Mouse (Mus musculus) spleen, adult 2 months (tissue): ENCODE data around the gene C1qtnf5. TPM values are rescaled to one million over a fixed set of nuclear protein-coding genes. Genes with fewer than 3 reads are reported as not detected.

Experiments
- DNase-seq, 2 experiments: peaks; one replicate each; pipeline versions ENCODE4 v3.0.0 to v3.0.0-alpha.2; 2012 to 2021; ENCODE audit warnings: low spot score in 2 of 2, low read depth in 1 of 2
- H3K27ac ChIP-seq: fragments of 200-500 bp; 2 replicates; pipeline ENCODE4 v1.5.1; 2012; ENCODE audit warnings: low read length, inconsistent platforms; ENCODE audit not compliant: insufficient read depth
- H3K27me3 ChIP-seq: fragments of 200-500 bp; 2 replicates; pipeline ENCODE4 v1.6.1; 2012; ENCODE audit warnings: mild to moderate bottlenecking, moderate library complexity, low read length, inconsistent platforms; ENCODE audit not compliant: control insufficient read depth, insufficient read depth
- H3K36me3 ChIP-seq: fragments of 200-500 bp; 2 replicates; pipeline ENCODE4 v1.6.1; 2012; ENCODE audit warnings: mild to moderate bottlenecking, low read length, inconsistent platforms; ENCODE audit not compliant: control insufficient read depth, insufficient read depth
- H3K4me1 ChIP-seq: fragments of 200-500 bp; 2 replicates; pipeline ENCODE4 v1.6.1; 2011; ENCODE audit warnings: inconsistent platforms; ENCODE audit not compliant: control insufficient read depth, insufficient read depth, insufficient read length
- H3K4me3 ChIP-seq: fragments of 200-500 bp; 2 replicates; pipeline ENCODE4 v1.5.1; 2011; ENCODE audit warnings: mild to moderate bottlenecking, inconsistent platforms; ENCODE audit not compliant: insufficient read depth, insufficient read length; ENCODE audit errors: extremely low read depth
- CTCF ChIP-seq: fragments of 200-500 bp; IDR thresholded peaks from 2 replicates; pipeline ENCODE4 v1.5.1; 2011; ENCODE audit warnings: mild to moderate bottlenecking, inconsistent platforms; ENCODE audit not compliant: insufficient read depth, insufficient read length, insufficient replicate concordance; ENCODE audit errors: extremely low read depth
- POLR2A ChIP-seq: fragments of 200-500 bp; IDR thresholded peaks from 2 replicates; pipeline ENCODE4 v1.6.1; 2011; ENCODE audit warnings: low read depth, low read length, inconsistent platforms
- WGBS: fragments of 180-500 bp; shearing (Covaris S2); methylation state at CpG from one replicate; pipeline ENCODE4 v1.1.7; 2018; 5-methylcytosine and 5-hydroxymethylcytosine counted together
- polyA plus RNA-seq: library from polyadenylated mRNA; depleted of rRNA; stranded (reverse); fragments of >200 nt; gene quantifications from 2 replicates; pipeline ENCODE4 v1.2.3, GENCODE M21; 2012

C1qtnf5 gene
- polyA plus RNA-seq, 1 experiment: 8.2 TPM

GRCm38 (mm10) chr9:44079997-44080780 is 26.9 kb upstream of the C1qtnf5 start:
- Histone ChIP-seq H3K27me3 (peaks cover 7% of the 10 kb centered on the region), H3K4me1 (peaks cover 7% of the 10 kb centered on the region; the same call in 1 of the 2 replicates), H3K36me3 (no peaks in the 10 kb centered on the region), H3K27ac (no peak overlapping the region), H3K4me3 (no peak overlapping the region)
- 49% methylated on average over 10 of the region's 10 CpGs for WGBS
- no peak for DNase-seq
- no peak for TF ChIP-seq POLR2A
- no peak for TF ChIP-seq CTCF

- H3K4me1 ChIP-seq: peaks cover 9% of the 10 kb centered on the region; the same call in 1 of the 2 replicates
- H3K27me3 ChIP-seq: peaks cover 9% of the 10 kb centered on the region
- H3K36me3 ChIP-seq: no peaks in the 10 kb centered on the region
- no peak overlapping the region for H3K4me3 ChIP-seq
- no peak for DNase-seq
- WGBS: 92% methylated on average over 5 of the region's 5 CpGs
- H3K27ac ChIP-seq: no peak overlapping the region
- TF ChIP-seq CTCF: no peak
- TF ChIP-seq POLR2A: no peak
These were observed 26.1 kb upstream of the C1qtnf5 start for GRCm38 (mm10) chr9:44080953-44081352.

DNA sequence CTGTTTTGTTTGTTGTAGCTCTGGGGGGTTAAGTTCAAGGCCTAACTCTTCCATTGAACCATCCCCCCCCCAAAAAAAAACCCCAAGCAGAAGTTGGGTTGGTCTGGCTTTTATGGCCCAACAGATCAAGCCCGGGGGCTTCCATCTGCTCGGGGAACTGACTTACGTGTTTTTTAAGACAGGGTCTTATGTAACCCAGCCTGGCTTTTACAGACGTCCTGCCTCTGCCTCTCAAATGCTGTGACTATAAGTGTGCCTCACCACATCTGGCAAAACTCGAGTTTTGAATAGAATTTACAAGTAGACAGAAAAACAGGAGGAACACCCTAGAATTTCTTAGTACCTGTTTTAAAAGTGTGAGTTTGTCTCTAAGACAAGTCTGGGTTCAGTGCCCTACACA is 25.5 kb upstream of the C1qtnf5 start:
- TF ChIP-seq CTCF: no peak
- TF ChIP-seq POLR2A: no peak
- Histone ChIP-seq H3K4me3 (no peak overlapping the region), H3K4me1 (peaks cover 9% of the 10 kb centered on the region; the same call in 1 of the 2 replicates), H3K27me3 (peaks cover 9% of the 10 kb centered on the region), H3K36me3 (no peaks in the 10 kb centered on the region), H3K27ac (no peak overlapping the region)
- 75% methylated on average over 5 of the region's 5 CpGs for WGBS
- no peak for DNase-seq

- DNase-seq: no peak
- peaks cover 9% of the 10 kb centered on the region for H3K27me3 ChIP-seq
- no peak overlapping the region for H3K4me3 ChIP-seq
- H3K36me3 ChIP-seq: no peaks in the 10 kb centered on the region
- peaks cover 9% of the 10 kb centered on the region; the same call in 1 of the 2 replicates for H3K4me1 ChIP-seq
- no peak overlapping the region for H3K27ac ChIP-seq
- WGBS: 97% methylated on average over 5 of the region's 5 CpGs
- TF ChIP-seq CTCF: no peak
- no peak for TF ChIP-seq POLR2A
These were observed 24.8 kb upstream of the C1qtnf5 start for GRCm38 (mm10) chr9:44082266-44082665.

- Histone ChIP-seq H3K4me3 (no peak overlapping the region), H3K4me1 (peaks cover 12% of the 10 kb centered on the region; the same call in 1 of the 2 replicates), H3K27me3 (peaks cover 9% of the 10 kb centered on the region), H3K27ac (no peak overlapping the region), H3K36me3 (no peaks in the 10 kb centered on the region)
- TF ChIP-seq POLR2A (no peak), CTCF (no peak)
- no peak for DNase-seq
- WGBS: 18% methylated on average over 23 of the region's 23 CpGs
These were observed 23.5 kb upstream of the C1qtnf5 start for GRCm38 (mm10) chr9:44083392-44084121.

- no peak overlapping the region for H3K27ac ChIP-seq
- peaks cover 9% of the 10 kb centered on the region for H3K27me3 ChIP-seq
- peaks cover 16% of the 10 kb centered on the region; the same call in 1 of the 2 replicates for H3K4me1 ChIP-seq
- 5% methylated on average over 14 of the region's 14 CpGs for WGBS
- no peak for DNase-seq
- no peak for TF ChIP-seq CTCF
- no peak for TF ChIP-seq POLR2A
- no peaks in the 10 kb centered on the region for H3K36me3 ChIP-seq
- peak overlapping the region; percentile 67 for H3K4me3 ChIP-seq
These were observed 22.8 kb upstream of the C1qtnf5 start for GRCm38 (mm10) chr9:44084236-44084635.
